Mouse (Mus musculus) neural tube, embryonic 10.5 days (tissue): Measurements from ENCODE around the gene Rmdn3.

Source experiments
- DNase-seq: peaks from one replicate; pipeline ENCODE4 v3.0.0-alpha.2; 2017; ENCODE audit warnings: low spot score; ENCODE audit errors: extremely low spot score

Gene Rmdn3

GRCm38 (mm10) chr2:119167866-119168256 lies 11.0 kb upstream of the Rmdn3 start:
- DNase-seq = peak; percentile 45

- DNase-seq = peak; percentile 72
These were observed 10.3 kb upstream of the Rmdn3 start, which contains the start of gene Gchfr for GRCm38 (mm10) chr2:119166901-119167865. Gene Gchfr (plus strand): TSS chr2:119167773.

GRCm38 (mm10) chr2:119165401-119165800 lies 8.6 kb upstream of the Rmdn3 start:
- DNase-seq = no peak

- DNase-seq = no peak
These were observed 7.2 kb upstream of the Rmdn3 start for GRCm38 (mm10) chr2:119163999-119164398.

GRCm38 (mm10) chr2:119163135-119163534 lies 6.3 kb upstream of the Rmdn3 start:
- no peak for DNase-seq

GRCm38 (mm10) chr2:119161247-119161646 lies 4.4 kb upstream of the Rmdn3 start:
- DNase-seq = no peak

- no peak for DNase-seq
These were observed 1.0 kb upstream of the Rmdn3 start for GRCm38 (mm10) chr2:119157836-119158235.

GRCm38 (mm10) chr2:119156081-119156680 lies 653 bp downstream of the Rmdn3 start:
- peak; percentile 45 for DNase-seq

- no peak for DNase-seq
These were observed 1.4 kb downstream of the Rmdn3 start for GRCm38 (mm10) chr2:119155388-119155787.

GRCm38 (mm10) chr2:119154683-119155082 lies 2.2 kb downstream of the Rmdn3 start:
- no peak for DNase-seq

- no peak for DNase-seq
These were observed 4.6 kb downstream of the Rmdn3 start for GRCm38 (mm10) chr2:119152255-119152654.

- no peak for DNase-seq
These were observed 9.1 kb downstream of the Rmdn3 start for GRCm38 (mm10) chr2:119147775-119148174.

GRCm38 (mm10) chr2:119147160-119147678 lies 9.6 kb downstream of the Rmdn3 start:
- DNase-seq = no peak

GRCm38 (mm10) chr2:119146435-119146834 lies 10.4 kb downstream of the Rmdn3 start:
- DNase-seq = no peak

GRCm38 (mm10) chr2:119145199-119145598 lies 11.6 kb downstream of the Rmdn3 start:
- DNase-seq = no peak

GRCm38 (mm10) chr2:119136346-119136898 lies 20.4 kb downstream of the Rmdn3 start:
- no peak for DNase-seq

- peak; percentile 15 for DNase-seq
These were observed 43.5 kb downstream of the Rmdn3 start for GRCm38 (mm10) chr2:119113121-119113925.

- peak; percentile 88 for DNase-seq
These were observed 44.3 kb downstream of the Rmdn3 start, which contains the start of gene Rad51 for GRCm38 (mm10) chr2:119112438-119113112. Gene Rad51 (plus strand): TSS chr2:119112793.

GRCm38 (mm10) chr2:119111060-119111459 lies 45.8 kb downstream of the Rmdn3 start:
- no peak for DNase-seq

- peak; percentile 33 for DNase-seq
These were observed 48.3 kb downstream of the Rmdn3 start for GRCm38 (mm10) chr2:119108554-119108953.
